Mouse (Mus musculus) bone marrow macrophage, adult 2 months (primary cell): ENCODE data around the gene Fkbp1a. TPM values are rescaled to one million over a fixed set of nuclear protein-coding genes. Genes with fewer than 3 reads are reported as not detected.

Source experiments
- H3K27ac ChIP-seq: 2 replicates; pipeline ENCODE4 v1.5.1; 2012; ENCODE audit warnings: low read depth, low read length; ENCODE audit not compliant: insufficient read depth
- H3K4me1 ChIP-seq: 2 replicates; pipeline ENCODE4 v1.6.1; 2012; ENCODE audit warnings: low read length; ENCODE audit not compliant: control insufficient read depth, insufficient read depth
- H3K4me3 ChIP-seq: 2 replicates; pipeline ENCODE4 v1.5.1; 2012; ENCODE audit warnings: mild to moderate bottlenecking, low read length, moderate library complexity; ENCODE audit not compliant: insufficient read depth
- CTCF ChIP-seq: IDR thresholded peaks from 2 replicates; pipeline ENCODE4 v1.5.1; 2012; ENCODE audit warnings: low read depth, mild to moderate bottlenecking, low read length, moderate library complexity
- POLR2A ChIP-seq: IDR thresholded peaks from 2 replicates; pipeline ENCODE4 v1.6.1; 2012; ENCODE audit warnings: mild to moderate bottlenecking, low read depth, low read length, borderline replicate concordance
- polyA plus RNA-seq: library from polyadenylated mRNA; stranded (reverse); fragments of >200 nt; gene quantifications from 2 replicates; pipeline ENCODE4 v1.2.4, GENCODE M21; 2012; ENCODE audit not compliant: missing spikeins, insufficient read depth, insufficient read length

Fkbp1a gene
- polyA plus RNA-seq, 1 experiment: 184 TPM

GRCm38 (mm10) chr2:151543063-151543895 lies 996 bp downstream of the Fkbp1a start:
- Histone ChIP-seq H3K4me3 (peak overlapping the region; percentile 81), H3K4me1 (peaks cover 35% of the 10 kb centered on the region), H3K27ac (peak overlapping the region; percentile 51)
- no peak for TF ChIP-seq CTCF
- no peak for TF ChIP-seq POLR2A

DNA sequence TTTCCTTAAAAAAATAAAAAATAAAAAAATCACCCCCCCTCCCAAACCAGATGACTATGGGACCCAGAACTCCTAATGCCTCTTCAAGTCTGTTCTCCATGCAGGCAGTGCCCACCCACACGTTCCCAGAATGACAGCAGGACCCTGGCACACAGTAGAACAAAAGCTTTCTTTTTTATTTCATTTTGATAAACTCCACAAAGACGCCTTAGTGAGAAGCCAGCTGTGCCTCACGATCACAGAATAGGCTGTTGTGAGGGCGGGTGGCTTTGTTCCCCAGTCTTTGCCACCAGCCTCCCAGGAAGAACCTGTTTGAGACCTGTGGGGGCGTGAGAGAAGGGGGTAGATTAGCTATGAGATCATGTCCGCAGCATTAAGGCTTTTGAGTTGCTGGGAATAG lies 2.4 kb downstream of the Fkbp1a start:
- Histone ChIP-seq H3K4me1 (peaks cover 34% of the 10 kb centered on the region), H3K27ac (no peak overlapping the region), H3K4me3 (no peak overlapping the region)
- TF ChIP-seq POLR2A (no peak), CTCF (no peak)

DNA sequence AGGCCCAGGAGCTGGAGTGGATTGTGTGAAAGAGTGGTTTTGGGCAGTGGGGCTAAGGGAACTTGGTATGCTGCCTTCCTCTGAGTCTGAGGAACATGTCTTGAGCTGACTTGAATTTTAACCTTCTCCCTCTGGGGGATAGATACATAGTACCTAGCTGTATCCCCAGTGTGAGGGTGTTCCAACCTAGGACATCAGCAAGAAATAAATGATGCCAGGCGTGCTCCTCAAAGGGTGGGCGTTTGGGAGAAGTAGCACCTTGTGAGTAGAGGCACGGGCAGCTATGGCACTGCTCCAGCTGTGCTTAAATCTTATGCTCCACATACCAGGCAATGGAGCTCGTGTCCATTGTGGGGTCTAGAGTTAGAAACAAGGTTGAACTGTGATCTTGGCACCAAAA lies 4.3 kb downstream of the Fkbp1a start:
- Histone ChIP-seq H3K4me1 (peaks cover 31% of the 10 kb centered on the region), H3K27ac (no peak overlapping the region), H3K4me3 (no peak overlapping the region)
- TF ChIP-seq CTCF (no peak), POLR2A (no peak)

- Histone ChIP-seq H3K27ac (no peak overlapping the region), H3K4me3 (no peak overlapping the region), H3K4me1 (peaks cover 27% of the 10 kb centered on the region)
- TF ChIP-seq CTCF (no peak), POLR2A (no peak)
These were observed 7.4 kb downstream of the Fkbp1a start for GRCm38 (mm10) chr2:151549615-151550121.

DNA sequence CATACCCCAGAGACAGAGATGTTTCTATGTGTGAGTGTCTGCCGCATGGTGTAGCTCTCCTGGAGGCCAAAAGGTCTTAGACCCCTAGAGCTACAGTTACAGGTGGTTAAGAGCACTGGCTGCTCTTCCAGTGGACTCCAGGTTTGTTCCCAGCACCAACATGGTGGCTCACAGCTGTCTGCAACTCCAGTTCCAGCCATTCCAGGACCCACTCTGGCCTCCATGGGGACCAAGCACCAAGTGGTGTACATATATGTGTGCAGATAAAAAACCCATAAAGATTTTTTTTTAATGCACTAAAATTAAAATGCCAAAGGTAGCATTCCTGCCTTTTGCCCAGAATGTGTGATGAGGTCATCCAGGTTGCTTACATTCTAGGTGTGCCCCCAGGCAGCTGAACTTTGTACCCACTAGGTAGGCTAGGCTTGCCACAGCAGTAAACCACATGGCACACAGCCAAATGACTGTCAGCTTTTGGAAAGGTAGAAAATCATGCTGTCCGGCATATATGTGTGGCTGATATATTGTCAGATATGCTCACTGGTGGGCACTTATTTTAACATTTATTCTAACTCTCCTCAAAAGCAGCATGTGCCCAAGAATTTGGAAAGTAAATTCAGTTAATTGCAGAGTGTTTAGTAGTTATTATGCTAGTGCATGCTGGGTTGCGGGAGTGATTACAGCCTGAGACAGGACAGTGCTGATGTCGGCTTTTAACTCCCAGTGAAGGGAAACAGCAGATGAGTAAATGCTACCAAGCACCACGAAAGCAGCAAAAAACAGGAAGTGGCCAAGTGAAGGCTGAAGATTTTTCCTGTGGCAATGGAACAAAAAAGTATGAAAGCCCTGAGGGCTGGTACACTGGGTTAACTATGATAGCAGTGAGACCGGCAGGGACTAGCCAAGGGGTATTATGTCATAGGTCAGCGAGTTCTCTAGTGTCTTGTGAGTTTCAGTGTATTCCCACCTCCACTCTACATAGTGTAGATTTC lies 20.9 kb downstream of the Fkbp1a start:
- Histone ChIP-seq H3K4me3 (no peak overlapping the region), H3K4me1 (peaks cover 12% of the 10 kb centered on the region), H3K27ac (peak overlapping the region; percentile 33)
- TF ChIP-seq CTCF: no peak
- no peak for TF ChIP-seq POLR2A

- Histone ChIP-seq H3K4me3 (no peak overlapping the region), H3K27ac (0 out of 2 replicates have a peak overlapping the region, but pooled peaks have one; percentile 31), H3K4me1 (peaks cover 12% of the 10 kb centered on the region)
- TF ChIP-seq CTCF (no peak), POLR2A (no peak)
These were observed 21.7 kb downstream of the Fkbp1a start for GRCm38 (mm10) chr2:151564006-151564405.

- Histone ChIP-seq H3K27ac (no peak overlapping the region), H3K4me3 (no peak overlapping the region), H3K4me1 (peaks cover 16% of the 10 kb centered on the region)
- TF ChIP-seq CTCF (no peak), POLR2A (no peak)
These were observed 22.7 kb downstream of the Fkbp1a start for GRCm38 (mm10) chr2:151564986-151565385.

DNA sequence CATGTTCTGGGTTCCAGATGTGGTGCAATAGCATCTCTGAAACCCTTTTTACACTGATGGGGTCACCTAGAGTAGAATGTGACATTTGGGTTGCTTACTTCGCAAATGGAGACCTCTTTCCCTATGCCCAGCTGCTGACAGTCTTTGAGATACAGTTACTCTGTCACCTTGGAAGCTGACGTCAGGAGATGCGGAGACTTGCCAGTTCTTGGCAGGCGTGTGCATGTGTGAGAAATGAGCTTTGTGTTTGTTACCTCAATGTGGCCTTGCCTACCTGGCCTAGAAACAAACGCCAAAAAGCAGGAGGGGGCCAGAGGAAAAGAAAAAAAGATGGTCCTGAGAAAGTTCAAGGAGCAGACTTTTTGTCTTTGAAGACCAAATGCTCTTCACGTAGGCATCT lies 24.6 kb downstream of the Fkbp1a start:
- no peak overlapping the region for H3K4me3 ChIP-seq
- H3K27ac ChIP-seq: no peak overlapping the region
- TF ChIP-seq CTCF (no peak), POLR2A (no peak)
- peaks cover 24% of the 10 kb centered on the region for H3K4me1 ChIP-seq

- Histone ChIP-seq H3K27ac (no peak overlapping the region), H3K4me3 (no peak overlapping the region), H3K4me1 (peaks cover 12% of the 10 kb centered on the region)
- no peak for TF ChIP-seq POLR2A
- TF ChIP-seq CTCF: no peak
These were observed 27.2 kb downstream of the Fkbp1a start for GRCm38 (mm10) chr2:151569452-151569851.
